Mouse (Mus musculus): ENCODE data around the gene Slc38a10. TPM values are rescaled to one million over a fixed set of nuclear protein-coding genes. Genes with fewer than 3 reads are reported as not detected.

Slc38a10 gene
- polyA plus RNA-seq, 1 experiment from 2014 or later, result 78.8 TPM

DNA sequence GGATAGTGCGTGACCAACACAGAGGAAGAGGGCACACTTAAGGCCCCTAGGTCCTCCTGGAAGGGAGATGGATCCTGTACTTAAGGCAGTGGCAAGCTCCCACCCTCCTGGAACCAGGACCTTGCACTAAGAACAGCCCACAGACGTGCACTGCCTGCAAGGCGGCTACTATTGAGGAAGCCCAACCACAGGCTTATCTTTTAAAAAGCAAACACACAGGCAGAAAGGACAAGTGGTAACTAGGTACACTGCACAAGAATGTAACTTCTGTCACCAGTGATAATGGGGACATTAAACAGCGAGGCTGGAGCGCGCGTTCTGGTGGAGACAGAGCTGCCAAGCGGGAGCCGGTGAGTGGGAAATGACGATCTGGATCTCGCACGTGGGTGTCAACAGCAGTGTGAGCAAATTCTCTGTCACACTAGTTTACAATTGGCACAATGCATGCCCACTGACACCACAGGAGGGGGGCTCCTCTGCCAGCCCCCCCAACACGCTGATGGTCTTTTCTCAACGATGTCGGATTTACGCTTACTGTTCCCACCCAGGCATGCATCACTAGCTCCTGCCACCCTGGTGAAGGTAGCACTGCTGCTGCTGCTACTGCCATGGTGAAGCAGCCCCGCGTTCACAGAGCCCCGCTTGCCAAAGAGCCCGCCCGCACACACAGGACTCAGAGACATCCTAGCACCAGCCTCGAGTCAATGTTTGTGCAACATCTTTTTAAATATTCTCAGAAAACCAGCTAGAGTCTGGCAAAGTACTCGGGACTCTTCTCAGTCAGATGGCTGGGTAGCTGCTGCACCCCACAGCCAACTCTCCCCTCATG lies 14.1 kb downstream of the Slc38a10 start:
- H3K4me1 ChIP-seq (ENCODE audit: control insufficient read depth, insufficient read depth, low read length), result no peaks in the 10 kb centered on the region
- peaks cover 52% of the 10 kb centered on the region for H3K36me3 ChIP-seq (ENCODE audit: control insufficient read depth, insufficient read depth, low read length)
- no peak overlapping the region for H3K27ac ChIP-seq (replicated peaks; ENCODE audit: low read depth, low read length)
- no peak for DNase-seq (ENCODE audit: low spot score)
- no peaks in the 10 kb centered on the region for H3K9me3 ChIP-seq (ENCODE audit: control insufficient read depth, low read length)
- 81% methylated on average over 23 of the region's 23 CpGs for WGBS
- H3K4me3 ChIP-seq (ENCODE audit: low read depth, low read length), result no peak overlapping the region
- H3K27me3 ChIP-seq (replicated peaks; ENCODE audit: control insufficient read depth, insufficient read depth, low read length), result no peaks in the 10 kb centered on the region
- H3K9ac ChIP-seq (ENCODE audit: low read depth, low read length), result no peak overlapping the region
- H3K4me2 ChIP-seq (ENCODE audit: low read depth, low read length), result no peak overlapping the region
- no peak for ATAC-seq (ENCODE audit: low read depth)

DNA sequence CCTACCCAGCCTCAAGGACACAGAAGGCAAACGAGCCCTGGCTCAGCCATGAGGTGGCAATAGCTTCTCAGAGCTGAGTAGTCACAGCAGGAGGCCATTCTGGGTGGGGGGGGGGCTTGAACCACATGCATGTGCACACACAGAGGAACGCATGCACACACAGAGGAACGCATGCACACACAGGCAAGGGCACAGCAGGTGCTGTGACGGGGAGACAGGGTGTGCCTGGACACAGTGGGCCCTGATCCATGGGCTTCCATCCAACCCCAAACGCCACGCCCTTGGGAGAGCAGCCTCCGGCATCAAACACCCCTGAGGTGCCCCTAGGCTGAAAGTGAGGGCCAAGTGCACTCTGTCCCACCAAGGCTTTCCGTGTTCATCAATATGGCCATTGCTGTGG lies 15.0 kb downstream of the Slc38a10 start:
- H3K27me3 ChIP-seq (replicated peaks; ENCODE audit: control insufficient read depth, insufficient read depth, low read length), result no peaks in the 10 kb centered on the region
- no peaks in the 10 kb centered on the region for H3K9me3 ChIP-seq (ENCODE audit: control insufficient read depth, low read length)
- H3K9ac ChIP-seq (ENCODE audit: low read depth, low read length), result no peak overlapping the region
- WGBS, result 76% methylated on average over 8 of the region's 8 CpGs
- H3K4me1 ChIP-seq (ENCODE audit: control insufficient read depth, insufficient read depth, low read length), result no peaks in the 10 kb centered on the region
- ATAC-seq (ENCODE audit: low read depth), result no peak
- H3K27ac ChIP-seq (replicated peaks; ENCODE audit: low read depth, low read length), result no peak overlapping the region
- H3K4me2 ChIP-seq (ENCODE audit: low read depth, low read length), result no peak overlapping the region
- no peak overlapping the region for H3K4me3 ChIP-seq (ENCODE audit: low read depth, low read length)
- DNase-seq (ENCODE audit: low spot score), result no peak
- H3K36me3 ChIP-seq (ENCODE audit: control insufficient read depth, insufficient read depth, low read length), result peaks cover 58% of the 10 kb centered on the region

DNA sequence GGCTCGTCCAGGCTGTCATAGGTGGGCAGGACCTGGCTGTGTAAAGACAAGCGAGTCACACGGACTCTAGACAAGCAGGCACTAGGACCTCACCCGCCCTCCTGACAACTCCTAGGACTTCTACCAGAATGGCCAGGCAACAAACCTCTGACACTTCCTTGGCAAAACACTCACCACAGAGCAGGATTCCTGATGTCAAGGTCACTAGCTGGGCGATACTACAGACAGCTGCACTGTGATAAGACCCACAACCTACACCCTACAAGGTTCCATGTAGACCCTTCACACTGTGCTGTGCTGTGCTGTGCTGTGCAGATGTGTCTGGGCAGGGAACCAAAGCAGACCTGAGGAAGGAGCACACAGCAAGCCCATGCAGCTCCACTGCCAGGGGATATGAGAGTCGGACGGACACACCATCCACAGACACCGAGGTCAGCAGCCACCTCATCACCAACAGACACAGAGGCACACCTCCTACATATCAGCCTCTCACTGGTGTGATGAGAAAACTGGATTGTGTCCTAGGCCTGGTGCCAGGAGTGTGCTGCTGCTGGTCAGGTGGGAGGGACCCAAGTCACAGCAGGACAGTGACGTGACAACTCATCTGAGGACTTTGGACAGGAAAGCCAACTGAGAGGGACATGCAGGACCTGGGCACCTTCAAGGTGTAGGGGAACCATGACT lies 16.2 kb downstream of the Slc38a10 start:
- no peak for DNase-seq (ENCODE audit: low spot score)
- Histone ChIP-seq H3K4me1 (ENCODE audit: control insufficient read depth, insufficient read depth, low read length) (no peaks in the 10 kb centered on the region), H3K36me3 (ENCODE audit: control insufficient read depth, insufficient read depth, low read length) (peaks cover 61% of the 10 kb centered on the region), H3K9ac (ENCODE audit: low read depth, low read length) (no peak overlapping the region), H3K27ac (replicated peaks; ENCODE audit: low read depth, low read length) (no peak overlapping the region), H3K27me3 (replicated peaks; ENCODE audit: control insufficient read depth, insufficient read depth, low read length) (no peaks in the 10 kb centered on the region), H3K4me2 (ENCODE audit: low read depth, low read length) (no peak overlapping the region), H3K4me3 (ENCODE audit: low read depth, low read length) (no peak overlapping the region), H3K9me3 (ENCODE audit: control insufficient read depth, low read length) (no peaks in the 10 kb centered on the region)
- ATAC-seq (ENCODE audit: low read depth), result no peak
- WGBS, result 90% methylated on average over 9 of the region's 9 CpGs

GRCm38 (mm10) chr11:120134148-120134547 lies 17.0 kb downstream of the Slc38a10 start:
- Histone ChIP-seq H3K4me3 (ENCODE audit: low read depth, low read length) (no peak overlapping the region), H3K4me1 (ENCODE audit: control insufficient read depth, insufficient read depth, low read length) (no peaks in the 10 kb centered on the region), H3K27ac (replicated peaks; ENCODE audit: low read depth, low read length) (no peak overlapping the region), H3K27me3 (replicated peaks; ENCODE audit: control insufficient read depth, insufficient read depth, low read length) (no peaks in the 10 kb centered on the region), H3K4me2 (ENCODE audit: low read depth, low read length) (no peak overlapping the region), H3K9me3 (ENCODE audit: control insufficient read depth, low read length) (no peaks in the 10 kb centered on the region), H3K9ac (ENCODE audit: low read depth, low read length) (no peak overlapping the region), H3K36me3 (ENCODE audit: control insufficient read depth, insufficient read depth, low read length) (peaks cover 64% of the 10 kb centered on the region)
- ATAC-seq (ENCODE audit: low read depth) (no peak), DNase-seq (ENCODE audit: low spot score) (no peak)
- WGBS, result 95% methylated on average over 5 of the region's 5 CpGs

GRCm38 (mm10) chr11:120129281-120129680 lies 21.9 kb downstream of the Slc38a10 start:
- ATAC-seq (ENCODE audit: low read depth) (no peak), DNase-seq (ENCODE audit: low spot score) (no peak)
- no peaks in the 10 kb centered on the region for H3K4me1 ChIP-seq (ENCODE audit: control insufficient read depth, insufficient read depth, low read length)
- H3K4me3 ChIP-seq (ENCODE audit: low read depth, low read length), result no peak overlapping the region
- H3K27me3 ChIP-seq (replicated peaks; ENCODE audit: control insufficient read depth, insufficient read depth, low read length), result no peaks in the 10 kb centered on the region
- H3K36me3 ChIP-seq (ENCODE audit: control insufficient read depth, insufficient read depth, low read length), result peaks cover 82% of the 10 kb centered on the region
- H3K4me2 ChIP-seq (ENCODE audit: low read depth, low read length), result no peak overlapping the region
- no peak overlapping the region for H3K9ac ChIP-seq (ENCODE audit: low read depth, low read length)
- WGBS, result 81% methylated on average over 7 of the region's 7 CpGs
- H3K27ac ChIP-seq (replicated peaks; ENCODE audit: low read depth, low read length), result no peak overlapping the region
- no peaks in the 10 kb centered on the region for H3K9me3 ChIP-seq (ENCODE audit: control insufficient read depth, low read length)

GRCm38 (mm10) chr11:120126845-120127244 lies 24.3 kb downstream of the Slc38a10 start:
- peaks cover 69% of the 10 kb centered on the region for H3K36me3 ChIP-seq (ENCODE audit: control insufficient read depth, insufficient read depth, low read length)
- WGBS, result 95% methylated on average over 2 of the region's 2 CpGs
- no peak for ATAC-seq (ENCODE audit: low read depth)

GRCm38 (mm10) chr11:120122126-120122525 lies 29.0 kb downstream of the Slc38a10 start:
- Histone ChIP-seq H3K9me3 (ENCODE audit: control insufficient read depth, low read length) (no peaks in the 10 kb centered on the region), H3K4me1 (ENCODE audit: control insufficient read depth, insufficient read depth, low read length) (no peaks in the 10 kb centered on the region), H3K27me3 (replicated peaks; ENCODE audit: control insufficient read depth, insufficient read depth, low read length) (no peaks in the 10 kb centered on the region), H3K4me2 (ENCODE audit: low read depth, low read length) (no peak overlapping the region), H3K4me3 (ENCODE audit: low read depth, low read length) (no peak overlapping the region), H3K9ac (ENCODE audit: low read depth, low read length) (no peak overlapping the region), H3K27ac (replicated peaks; ENCODE audit: low read depth, low read length) (no peak overlapping the region), H3K36me3 (ENCODE audit: control insufficient read depth, insufficient read depth, low read length) (peaks cover 46% of the 10 kb centered on the region)
- ATAC-seq (ENCODE audit: low read depth) (no peak), DNase-seq (ENCODE audit: low spot score) (no peak)
- 84% methylated on average over 12 of the region's 12 CpGs for WGBS

More at GRCm38 (mm10) chr11:120126845-120127244, 24.3 kb downstream of the Slc38a10 start:
- Histone ChIP-seq H3K4me3 (ENCODE audit: low read depth, low read length) (no peak overlapping the region), H3K4me2 (ENCODE audit: low read depth, low read length) (no peak overlapping the region), H3K27ac (replicated peaks; ENCODE audit: low read depth, low read length) (no peak overlapping the region), H3K4me1 (ENCODE audit: control insufficient read depth, insufficient read depth, low read length) (no peaks in the 10 kb centered on the region), H3K27me3 (replicated peaks; ENCODE audit: control insufficient read depth, insufficient read depth, low read length) (no peaks in the 10 kb centered on the region), H3K9ac (ENCODE audit: low read depth, low read length) (no peak overlapping the region), H3K9me3 (ENCODE audit: control insufficient read depth, low read length) (no peaks in the 10 kb centered on the region)
- no peak for DNase-seq (ENCODE audit: low spot score)

DNA sequence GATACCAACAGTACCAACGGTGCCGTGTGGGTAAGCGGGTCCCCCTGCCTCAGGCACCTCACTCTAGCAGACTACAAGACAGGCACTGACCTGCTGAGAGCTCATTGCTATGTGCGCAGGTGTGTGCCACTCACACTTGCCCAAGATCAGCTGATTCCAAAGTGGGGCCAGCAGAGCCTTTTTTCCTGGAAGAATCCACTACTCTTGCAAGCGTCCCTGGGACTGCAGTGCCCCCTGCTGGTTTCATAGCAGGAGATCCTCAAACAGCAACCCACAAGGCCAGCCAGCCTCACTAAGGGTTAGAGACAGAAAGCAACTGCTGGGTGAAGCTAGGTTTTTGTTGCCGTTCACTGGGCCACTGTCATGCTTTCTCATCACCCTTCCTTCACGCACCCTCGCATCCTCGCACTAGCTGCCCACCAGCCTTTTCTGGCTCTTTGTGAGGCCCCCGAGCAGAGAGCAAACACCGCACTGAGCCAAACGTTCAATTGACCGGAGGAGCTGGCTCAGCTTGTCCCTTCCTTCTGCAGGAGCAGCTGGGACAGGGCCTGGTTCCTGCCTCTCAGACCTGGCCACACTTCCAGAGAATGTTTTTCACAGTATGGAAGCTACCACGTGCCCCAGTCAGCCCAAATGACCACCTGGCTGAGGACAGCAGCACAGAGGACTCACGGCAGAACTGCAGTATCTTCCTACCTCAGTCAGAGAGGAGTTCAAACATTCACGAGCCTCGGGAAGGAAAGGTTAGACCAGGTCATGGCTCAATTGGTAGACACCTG lies 30.3 kb downstream of the Slc38a10 start:
- Histone ChIP-seq H3K27me3 (replicated peaks; ENCODE audit: control insufficient read depth, insufficient read depth, low read length) (no peaks in the 10 kb centered on the region), H3K27ac (replicated peaks; ENCODE audit: low read depth, low read length) (no peak overlapping the region), H3K9ac (ENCODE audit: low read depth, low read length) (no peak overlapping the region), H3K9me3 (ENCODE audit: control insufficient read depth, low read length) (no peaks in the 10 kb centered on the region), H3K4me1 (ENCODE audit: control insufficient read depth, insufficient read depth, low read length) (no peaks in the 10 kb centered on the region), H3K4me2 (ENCODE audit: low read depth, low read length) (no peak overlapping the region), H3K4me3 (ENCODE audit: low read depth, low read length) (no peak overlapping the region), H3K36me3 (ENCODE audit: control insufficient read depth, insufficient read depth, low read length) (peaks cover 47% of the 10 kb centered on the region; the same call in 1 of the 2 replicates)
- WGBS, result 81% methylated on average over 17 of the region's 17 CpGs
- ATAC-seq (ENCODE audit: low read depth) (no peak), DNase-seq (ENCODE audit: low spot score) (peak; percentile 68)

All from embryonic facial prominence, embryonic 14.5 days (tissue).